Mouse (Mus musculus) megakaryocyte, adult 5-6 weeks (primary cell): ENCODE results near the gene Tmem184a. TPM values are rescaled to one million over a fixed set of nuclear protein-coding genes. Genes with fewer than 3 reads are reported as not detected.

Experiments used
- ATAC-seq: 2 replicates; pipeline ENCODE4 v1.8.0; 2016; ENCODE audit warnings: mild to moderate bottlenecking, inconsistent platforms; ENCODE audit not compliant: poor library complexity, severe bottlenecking
- total RNA-seq, 2 experiments: library from RNA; stranded (forward) in 1 of 2; stranded (reverse) in 1 of 2; fragments of 153-499, 151-499 nt in 1 of 2; fragments of 221-1000, 200-1000 nt in 1 of 2; gene quantifications; 2 replicates each; pipeline versions ENCODE4 v1.2.3 to v1.2.4; 2015 to 2017

Gene Tmem184a
- total RNA-seq, 2 experiments from 2014 or later = not detected

DNA sequence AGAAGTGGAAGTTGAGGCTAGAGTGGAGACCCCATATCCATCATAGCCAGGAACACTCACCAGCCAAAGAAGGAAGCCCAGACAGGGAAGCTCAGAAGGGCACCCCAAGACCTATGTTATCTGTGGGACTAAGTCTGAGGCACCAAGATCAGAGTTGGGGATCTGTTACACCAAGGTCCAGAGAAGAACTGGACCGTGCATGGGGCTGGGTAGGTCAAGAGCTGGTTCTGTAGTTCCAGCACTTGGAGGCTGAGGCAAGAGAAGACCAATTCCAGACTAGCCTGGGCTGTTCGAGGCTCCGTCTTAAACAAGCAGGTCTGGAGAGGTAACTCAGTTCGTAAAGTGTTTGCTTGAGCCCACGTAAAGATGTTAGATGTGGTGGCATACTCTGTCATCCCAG lies 25.6 kb downstream of the Tmem184a start:
- ATAC-seq = no peak

DNA sequence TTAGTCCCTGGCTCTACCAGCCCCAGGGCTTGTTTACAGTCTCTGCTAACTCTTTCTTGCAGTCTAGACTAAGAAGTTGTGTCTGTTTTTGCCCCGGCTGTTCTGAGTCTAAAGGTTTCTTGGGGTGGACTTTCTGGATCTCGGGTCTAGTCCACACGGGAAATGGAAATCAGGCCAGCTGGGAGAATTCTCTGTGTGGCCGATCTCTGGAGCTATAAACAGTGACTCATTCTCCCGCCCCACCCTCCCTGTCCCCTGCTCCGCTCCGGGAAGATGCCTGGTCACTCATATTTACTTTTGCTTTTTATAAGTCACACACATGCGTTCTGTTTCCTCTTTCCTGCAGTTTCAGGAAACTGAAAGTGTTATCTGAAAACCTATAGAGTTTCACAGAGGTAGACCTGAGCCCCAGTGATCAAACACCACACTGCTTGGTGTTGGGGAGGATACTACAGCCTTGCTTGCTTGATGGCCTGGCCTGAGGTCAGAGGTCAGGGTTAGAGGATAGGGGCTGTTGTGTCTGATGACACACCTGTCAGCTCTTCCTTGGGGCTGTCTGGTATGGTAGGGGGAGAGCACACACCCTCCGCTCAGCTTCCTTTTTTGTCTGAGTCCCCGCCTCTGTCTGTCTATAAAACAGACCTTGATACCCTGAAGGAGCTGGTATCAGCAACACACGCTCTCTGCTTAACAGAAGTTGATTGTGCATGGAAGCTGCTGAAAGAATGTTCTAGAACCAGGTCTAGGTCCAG lies 26.2 kb downstream of the Tmem184a start:
- ATAC-seq = peak; percentile 11

DNA sequence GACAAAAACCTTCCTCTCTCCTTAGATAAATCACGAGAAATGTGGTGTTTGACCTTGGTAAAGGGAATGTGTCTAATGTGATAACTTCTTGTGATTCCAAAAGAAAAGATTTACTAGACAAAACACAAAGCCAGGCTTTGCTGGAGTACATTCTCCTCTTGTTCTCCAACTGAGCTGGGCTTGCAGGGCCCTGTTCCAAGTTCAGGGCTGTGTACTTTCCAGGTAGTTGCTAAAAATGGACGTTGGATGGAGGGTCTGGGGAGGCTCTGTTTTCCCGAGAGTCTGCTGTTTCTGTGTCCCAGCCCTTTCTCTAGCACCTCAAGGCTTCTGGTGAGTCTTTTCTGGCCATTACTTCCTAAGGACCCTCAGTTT lies 26.8 kb downstream of the Tmem184a start:
- ATAC-seq = no peak

DNA sequence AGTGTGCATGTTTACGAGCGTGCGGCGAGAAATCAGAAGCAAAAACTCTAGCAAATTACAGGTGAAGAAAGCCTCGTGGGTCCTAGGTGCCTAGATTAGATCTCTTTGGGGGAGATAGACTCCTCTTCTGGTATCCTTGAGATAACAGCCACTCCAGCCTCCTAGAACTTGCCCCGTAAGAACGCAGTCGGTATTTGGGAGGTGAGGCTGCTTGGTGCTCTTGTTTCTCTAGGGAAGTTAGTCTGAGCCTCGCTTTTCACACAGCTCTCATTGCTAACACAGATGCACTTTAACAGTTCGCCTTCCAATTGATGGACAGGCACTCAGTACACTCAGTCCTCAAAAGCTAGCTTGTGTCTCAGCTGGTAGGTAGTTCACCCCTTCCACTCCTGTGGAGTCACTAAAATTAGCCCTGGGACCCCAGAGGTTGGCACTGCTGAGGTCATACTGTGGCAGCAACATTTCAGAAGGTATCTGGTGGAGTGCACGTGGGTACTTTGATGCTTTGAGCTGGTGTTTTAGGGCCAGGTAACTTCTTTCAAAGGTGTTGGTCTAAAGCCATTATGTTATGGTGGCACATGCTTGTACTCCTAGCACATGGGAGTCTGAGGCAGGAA lies 27.4 kb downstream of the Tmem184a start:
- no peak for ATAC-seq

DNA sequence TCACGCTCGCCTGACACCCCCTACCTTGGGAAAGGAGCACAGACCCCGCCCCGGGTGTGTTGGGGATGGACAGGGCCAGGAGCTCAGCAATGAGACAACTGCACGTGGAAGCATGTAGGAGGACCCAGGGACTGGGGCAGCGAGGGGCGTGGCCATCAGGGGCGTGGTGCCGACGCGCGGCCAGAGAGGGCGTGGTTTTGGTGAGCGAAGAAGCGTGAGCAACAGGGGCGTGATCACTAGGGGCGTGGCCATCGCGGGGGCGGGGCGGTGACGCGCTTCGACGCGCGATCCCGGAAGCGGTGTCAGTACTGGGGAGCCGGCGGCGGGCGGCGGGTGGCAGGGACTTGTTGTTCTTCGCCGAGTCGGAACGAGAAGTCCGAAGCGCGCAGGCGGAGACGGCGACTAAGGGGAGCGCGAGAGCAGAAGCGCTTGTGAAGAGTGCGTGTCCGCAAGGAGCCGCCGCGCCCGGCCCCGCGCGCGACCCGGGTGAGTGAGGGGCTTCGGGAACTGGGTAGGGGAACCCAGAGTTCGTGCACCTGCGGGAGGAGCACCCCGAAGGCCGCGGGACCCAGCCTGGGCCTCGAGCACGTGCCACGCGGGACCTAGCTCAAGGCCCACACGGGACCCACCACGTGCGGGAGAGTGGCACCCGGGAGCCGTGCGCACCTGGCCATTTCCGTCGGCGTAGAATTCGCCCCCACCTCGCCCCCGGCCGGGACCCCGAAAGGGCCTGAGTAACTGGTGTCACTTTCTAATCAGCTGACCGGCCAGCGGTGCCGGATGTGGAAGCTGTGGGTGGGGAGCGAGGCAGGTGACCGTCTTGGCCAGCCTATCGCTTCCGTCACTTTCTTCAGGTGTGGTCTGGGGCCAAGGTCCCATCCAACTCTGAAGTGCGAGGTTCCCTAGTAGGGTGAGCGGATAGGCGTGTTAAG lies 28.2 kb downstream of the Tmem184a start, which contains the start of gene Mafk:
Gene Mafk, plus strand, starts transcription at position 287 of the 932 bp plus-strand sequence.
- peak; percentile 69 for ATAC-seq

DNA sequence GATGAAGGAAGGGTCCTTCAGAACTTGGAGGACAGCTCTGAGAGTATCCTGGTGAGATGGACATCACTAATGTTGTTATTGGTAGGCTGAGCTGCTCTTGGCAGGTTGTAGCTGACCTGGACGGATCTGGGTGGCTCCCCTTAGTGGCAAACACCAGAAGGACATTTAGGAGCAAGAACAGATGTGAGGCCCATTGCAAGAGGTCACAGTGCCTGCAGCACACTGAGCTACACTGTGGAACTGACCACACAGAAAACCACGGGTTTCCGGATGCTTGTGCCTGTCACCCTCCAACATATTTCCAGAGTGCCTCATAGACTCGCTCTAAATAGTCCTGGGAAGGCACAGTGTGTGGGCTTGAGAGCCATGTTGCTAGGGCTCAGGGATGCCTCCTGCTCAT lies 30.3 kb downstream of the Tmem184a start:
- no peak for ATAC-seq

DNA sequence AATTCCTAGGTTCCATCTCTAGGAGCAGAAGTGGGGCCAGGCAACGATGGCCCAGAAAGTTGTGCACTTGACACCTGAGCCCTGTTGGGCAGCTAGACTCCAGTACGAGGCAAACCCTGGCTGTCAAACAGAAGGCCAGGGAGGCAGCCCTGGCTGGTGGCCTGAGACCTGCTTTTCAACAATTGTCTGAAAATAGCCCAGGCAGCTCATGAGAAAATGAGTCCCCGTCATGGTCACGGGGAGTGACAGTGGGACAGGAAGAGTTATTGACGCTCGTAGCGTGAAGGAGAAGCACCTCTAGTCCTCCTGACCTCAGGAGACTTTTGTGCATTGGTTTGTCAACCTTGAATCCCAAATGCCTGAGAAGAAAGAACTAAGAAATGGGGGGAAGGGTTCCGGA lies 38.3 kb downstream of the Tmem184a start:
- ATAC-seq = no peak

DNA sequence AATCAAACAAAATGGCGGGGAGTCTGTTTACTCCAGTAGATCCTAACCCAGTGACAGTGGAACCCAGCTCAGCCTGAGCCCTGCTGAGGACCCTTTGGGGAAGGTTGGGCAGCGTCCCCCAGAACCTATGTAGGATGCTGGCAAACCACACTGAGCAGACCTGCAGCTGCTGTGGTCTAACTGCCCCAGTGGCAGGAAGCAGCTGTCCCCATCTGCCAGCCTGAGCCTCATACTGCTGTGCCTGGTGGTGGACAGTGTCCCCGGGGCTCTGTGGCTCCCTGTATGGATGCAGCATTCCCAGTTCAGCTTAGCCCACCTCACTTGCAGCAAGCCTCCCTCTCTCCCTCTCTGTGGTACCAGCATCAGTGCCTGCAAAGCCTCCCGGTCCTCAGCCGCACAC lies 42.8 kb downstream of the Tmem184a start:
- ATAC-seq = no peak

DNA sequence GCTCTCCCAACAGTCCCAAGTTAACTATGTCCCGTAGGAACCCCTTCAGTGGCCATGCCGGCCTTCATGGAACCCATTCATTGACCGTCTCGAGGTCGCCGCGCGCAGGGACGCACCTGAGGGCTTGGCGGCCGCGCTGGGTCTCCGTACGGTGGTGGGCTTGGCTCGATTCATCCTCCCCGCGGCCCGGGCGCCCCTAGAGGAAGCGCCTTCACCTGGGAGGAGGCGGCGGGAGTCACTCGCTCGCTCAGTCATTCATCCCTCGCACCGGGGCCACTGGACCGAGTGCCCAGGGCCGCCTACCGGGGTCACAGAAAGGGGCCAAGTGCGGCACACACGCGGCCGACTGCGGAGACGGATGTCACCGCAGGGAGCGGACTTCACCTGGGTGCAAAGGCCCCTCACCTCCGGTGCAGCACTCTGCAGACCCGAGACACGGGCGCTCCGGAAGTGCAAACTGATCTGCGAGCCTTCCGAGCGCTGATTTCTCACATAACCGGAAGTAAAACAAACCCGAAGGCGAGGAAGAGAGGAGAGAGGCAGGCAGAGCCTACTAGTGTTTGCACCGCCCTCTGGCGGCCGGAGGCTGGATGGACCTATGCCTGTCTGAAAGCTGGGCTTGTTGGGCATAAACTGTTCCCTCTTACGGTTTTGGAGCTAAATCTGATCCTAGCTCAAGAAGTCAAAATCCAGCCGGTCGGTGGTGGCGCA lies 44.3 kb downstream of the Tmem184a start, which contains the start of gene Ints1:
Gene Ints1, minus strand, starts transcription at position 459 of the 711 bp plus-strand sequence.
- peak; percentile 98 for ATAC-seq

DNA sequence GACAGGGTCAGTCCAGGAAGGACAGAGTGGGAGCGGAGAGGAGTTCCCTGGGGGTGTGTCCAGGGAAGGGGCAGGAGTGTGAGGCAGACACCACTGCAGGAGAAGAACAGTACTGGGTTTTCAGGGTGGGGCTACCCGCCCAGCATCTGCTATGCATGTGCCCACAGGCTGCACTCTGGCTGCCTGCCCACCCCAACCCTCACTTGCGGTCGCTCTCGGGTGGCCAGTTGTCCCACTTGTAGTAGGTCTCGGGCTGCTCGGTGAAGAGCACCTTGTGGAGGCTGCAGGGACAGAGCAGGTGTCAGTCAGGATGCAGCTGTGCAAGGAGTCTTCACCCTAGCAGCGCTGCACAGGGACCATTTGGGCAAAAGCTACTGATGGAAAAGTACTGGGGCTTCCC lies 51.5 kb downstream of the Tmem184a start:
- ATAC-seq = no peak

DNA sequence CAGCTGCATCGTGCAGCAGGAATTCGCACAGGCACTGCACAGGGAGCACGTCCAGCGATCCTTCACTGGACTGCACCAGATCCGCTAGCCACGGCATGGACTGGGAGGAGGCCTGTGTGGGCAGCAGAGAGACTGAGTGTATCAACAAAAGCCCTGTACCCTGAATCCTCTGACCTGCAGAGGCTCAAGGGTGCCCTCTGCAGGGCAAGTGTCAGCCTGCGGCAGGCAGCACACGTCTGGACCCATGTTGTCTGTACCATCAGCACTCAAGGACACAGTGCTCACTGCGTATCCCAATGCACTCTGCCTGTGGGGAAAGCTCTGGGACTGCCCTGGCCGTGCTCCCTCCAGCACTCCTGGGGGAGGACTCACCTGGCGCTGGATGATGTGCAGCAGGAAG lies 55.4 kb downstream of the Tmem184a start:
- ATAC-seq = 0 out of 2 replicates have a peak, but pooled peaks have one; percentile 34

DNA sequence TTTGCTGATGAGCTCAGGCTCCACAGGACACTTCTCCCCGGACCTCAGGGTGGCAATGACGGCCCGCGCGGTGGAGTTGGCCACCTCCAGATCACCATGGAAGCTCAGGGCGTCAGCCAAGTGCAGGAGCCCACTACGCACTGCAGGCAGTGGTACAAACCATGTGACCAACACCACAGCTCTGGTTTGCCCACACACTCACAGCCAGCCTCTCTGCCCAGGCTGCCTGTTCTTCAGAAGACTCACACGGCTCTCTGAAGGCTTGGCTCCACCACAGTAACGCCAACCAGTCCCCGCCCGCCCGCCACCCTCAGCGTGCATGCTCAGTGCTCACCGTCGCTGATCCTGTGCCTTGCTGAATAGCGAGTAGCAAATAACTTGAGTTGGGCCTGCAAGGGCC lies 61.6 kb downstream of the Tmem184a start:
- no peak for ATAC-seq

DNA sequence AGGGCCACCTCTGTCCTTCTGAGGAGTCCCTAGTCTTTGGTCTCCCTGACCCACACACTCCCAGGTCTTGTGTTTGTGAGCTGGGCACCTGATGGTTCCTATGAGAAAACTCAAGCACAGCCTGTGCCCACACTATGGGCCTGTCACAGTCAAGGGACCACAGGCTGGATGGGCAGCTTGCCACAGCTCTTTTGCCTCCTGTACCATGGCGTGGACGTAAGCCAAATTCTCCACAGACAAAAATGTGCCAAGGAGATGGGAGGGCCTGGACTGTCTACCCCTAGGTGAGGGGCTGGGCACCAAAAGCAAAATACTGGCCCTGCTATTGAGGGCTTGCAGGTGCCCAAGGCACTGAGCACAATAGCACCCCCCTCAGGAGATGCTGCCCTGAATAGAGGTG lies 63.1 kb downstream of the Tmem184a start:
- ATAC-seq = no peak

DNA sequence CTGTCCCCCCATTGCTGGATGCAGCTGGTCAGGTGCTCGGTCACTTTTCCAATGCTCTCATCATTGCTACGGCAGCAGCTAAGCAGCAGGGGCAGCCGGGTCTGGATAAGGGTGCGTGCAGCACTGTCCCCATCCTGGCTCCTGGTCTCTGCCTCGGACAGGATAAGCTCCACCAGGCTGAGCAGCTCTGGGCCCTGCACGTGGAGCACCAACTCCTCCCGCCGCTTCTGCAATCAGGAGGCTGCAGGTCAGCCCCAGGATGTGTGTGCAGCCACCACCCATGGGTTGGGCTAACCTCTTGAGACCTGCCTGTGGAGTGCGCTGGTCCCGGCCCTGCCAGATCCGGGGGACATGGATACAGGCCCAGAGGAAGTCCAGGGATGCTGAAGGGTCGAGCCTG lies 63.6 kb downstream of the Tmem184a start:
- ATAC-seq = no peak

DNA sequence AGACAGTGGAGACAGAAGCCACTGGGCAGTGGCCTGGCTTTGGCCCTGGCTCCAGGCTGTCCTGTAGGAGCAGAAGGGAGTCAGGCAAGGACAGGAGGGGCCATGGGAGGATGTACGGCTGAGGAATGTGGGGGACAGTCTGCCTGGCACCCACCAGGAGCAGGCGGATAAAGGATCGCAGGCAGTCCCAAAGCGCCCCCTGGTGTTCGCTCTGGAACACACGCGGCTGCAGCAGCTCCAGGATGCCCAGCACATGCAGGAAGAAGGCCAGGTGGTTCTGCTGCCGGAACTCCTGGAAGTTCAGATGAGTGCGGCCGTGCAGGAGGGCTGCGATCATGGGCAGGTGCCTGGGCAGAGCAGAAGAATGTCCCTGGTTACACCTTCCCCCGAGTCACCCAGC lies 65.0 kb downstream of the Tmem184a start:
- ATAC-seq = peak; percentile 29

Other genes with a start within 250 kb of the Tmem184a start
- gene Micall2, start 83.6 kb downstream of the Tmem184a start, total RNA-seq (2015) = 5.4 and 7.0 TPM in 2 replicates
- gene Micall2, start 83.6 kb downstream of the Tmem184a start, total RNA-seq (2017) = 1.8 and 2.9 TPM in 2 replicates
- 25.5 and 41.7 TPM in 2 replicates for gene Ints1, start 44.2 kb downstream of the Tmem184a start, total RNA-seq (2015)
- gene Ints1, start 44.2 kb downstream of the Tmem184a start, total RNA-seq (2017) = 15.9 and 31.2 TPM in 2 replicates
- gene Mafk, start 28.4 kb downstream of the Tmem184a start, total RNA-seq (2015) = 9.7 and 10.1 TPM in 2 replicates
- gene Mafk, start 28.4 kb downstream of the Tmem184a start, total RNA-seq (2017) = 18.2 and 20.9 TPM in 2 replicates
- not detected in 2 replicates for gene Gm26938, start 6.5 kb upstream of the Tmem184a start, total RNA-seq (2015)
- 0.18 TPM in 1 of 2 replicates, not detected in the other for gene Gm26938, start 6.5 kb upstream of the Tmem184a start, total RNA-seq (2017)
- 17.6 and 18.3 TPM in 2 replicates for gene Psmg3, start 7.0 kb upstream of the Tmem184a start, total RNA-seq (2015)
- 15.2 and 15.6 TPM in 2 replicates for gene Psmg3, start 7.0 kb upstream of the Tmem184a start, total RNA-seq (2017)
- not detected in 2 replicates for gene Elfn1, start 88.0 kb upstream of the Tmem184a start, total RNA-seq (2015)
- gene Elfn1, start 88.0 kb upstream of the Tmem184a start, total RNA-seq (2017) = not detected in 2 replicates